Mouse (Mus musculus) hindbrain, embryonic 10.5 days (tissue): Measurements from ENCODE around the gene Fndc3a. TPM values are rescaled to one million over a fixed set of nuclear protein-coding genes. Genes with fewer than 3 reads are reported as not detected.

Source experiments
- DNase-seq: peaks from one replicate; pipeline ENCODE4 v3.0.0-alpha.2; 2017; ENCODE audit warnings: low spot score
- H3K27ac ChIP-seq: fragments of 300-500 bp; sonication (generic); 2 replicates; pipeline ENCODE4 v1.5.1; 2016; ENCODE audit warnings: mild to moderate bottlenecking, moderate library complexity
- H3K27me3 ChIP-seq: fragments of 300-500 bp; sonication (generic); 2 replicates; pipeline ENCODE4 v1.6.1; 2016; ENCODE audit warnings: mild to moderate bottlenecking; ENCODE audit not compliant: poor library complexity, insufficient read depth, severe bottlenecking
- H3K36me3 ChIP-seq: fragments of 300-500 bp; sonication (generic); 2 replicates; pipeline ENCODE4 v1.6.1; 2016; ENCODE audit warnings: mild to moderate bottlenecking, moderate library complexity
- H3K4me1 ChIP-seq: fragments of 300-500 bp; sonication (generic); replicated peaks from 2 replicates; pipeline ENCODE4 v1.6.1; 2016; ENCODE audit warnings: mild to moderate bottlenecking
- H3K4me3 ChIP-seq: fragments of 300-500 bp; sonication (generic); 2 replicates; pipeline ENCODE4 v1.5.1; 2016; ENCODE audit warnings: mild to moderate bottlenecking, moderate library complexity
- H3K9me3 ChIP-seq: fragments of 300-500 bp; sonication (generic); 2 replicates; pipeline ENCODE4 v1.6.1; 2016; ENCODE audit warnings: mild to moderate bottlenecking, moderate library complexity
- WGBS: fragments of 180-500 bp; shearing (Covaris S2); methylation state at CpG from one replicate; pipeline ENCODE4 v1.1.7; 2016; 5-methylcytosine and 5-hydroxymethylcytosine counted together
- polyA plus RNA-seq: library from polyadenylated mRNA; unstranded; fragments of >200 nt; fragmentation: Nextera tagmentation; extraction: Ambion mirVana; gene quantifications from 2 replicates; pipeline ENCODE4 v1.2.1, GENCODE M21; 2016

Fndc3a gene
- 38.7 and 42.9 TPM in 2 replicates for polyA plus RNA-seq

DNA sequence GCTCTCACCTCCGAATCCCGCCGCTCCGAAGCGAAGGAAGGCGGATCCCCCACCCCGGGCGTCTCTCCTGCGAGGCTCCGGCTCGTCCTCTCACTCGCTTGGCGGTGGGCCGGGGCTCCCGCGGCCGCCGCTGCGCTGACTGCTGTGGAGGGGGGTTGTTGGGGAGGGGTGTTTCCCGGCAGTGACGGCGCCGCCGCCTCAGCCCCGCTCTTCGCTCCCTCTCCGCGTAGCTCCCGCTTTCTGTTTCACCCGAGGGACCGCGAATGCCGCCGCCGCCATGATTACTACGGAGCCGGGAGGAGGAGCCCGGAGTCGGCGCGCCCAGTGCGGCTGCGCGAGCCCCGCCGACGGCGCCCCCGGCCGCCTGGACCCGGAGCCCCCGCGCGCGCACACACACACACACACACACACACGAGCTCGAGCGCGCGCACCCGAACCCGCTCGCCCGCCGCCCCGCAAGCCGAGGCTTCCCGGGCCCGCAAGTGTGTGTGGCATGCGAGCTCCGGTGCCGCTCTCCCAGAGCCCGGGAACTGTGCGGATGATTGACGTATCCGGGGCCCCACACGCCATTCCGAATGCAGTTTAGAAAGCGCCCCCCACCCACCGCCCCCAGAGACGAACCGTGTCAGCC, at the start of gene Fndc3a:
TSS of gene Fndc3a (minus strand) at position 294 of the 631 bp plus-strand sequence.
- H3K27me3 ChIP-seq: peaks cover 18% of the 10 kb centered on the region
- no peaks in the 10 kb centered on the region for H3K36me3 ChIP-seq
- H3K9me3 ChIP-seq: no peaks in the 10 kb centered on the region
- peak within 1 kb of the TSS; percentile 95 for H3K27ac ChIP-seq
- peaks cover 6% of the 10 kb centered on the region; the same call in 1 of the 2 replicates for H3K4me1 ChIP-seq
- peak; percentile 87 for DNase-seq
- WGBS: under 1% methylated on average over 78 of the region's 82 CpGs
- H3K4me3 ChIP-seq: peak within 1 kb of the TSS; percentile 85

DNA sequence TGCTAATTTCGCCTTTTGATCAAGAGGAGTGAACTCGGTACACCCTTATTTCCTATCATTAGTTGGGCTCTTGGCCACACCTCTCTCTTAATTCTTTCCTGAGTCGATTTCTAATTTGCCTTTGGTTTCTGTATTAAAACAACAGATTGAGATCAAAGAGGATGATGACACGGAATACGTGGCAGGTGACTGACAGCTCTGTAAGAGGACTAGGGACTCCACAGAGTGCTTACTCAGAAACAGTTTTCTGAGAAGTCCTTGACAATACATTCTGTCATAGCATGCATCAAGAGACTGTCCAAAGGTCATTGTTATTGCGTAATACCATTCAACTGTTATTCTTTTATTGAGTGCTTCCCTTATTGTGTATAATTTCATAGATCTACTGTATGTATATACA, 43.1 kb upstream of the Fndc3a start:
- Histone ChIP-seq H3K9me3 (no peaks in the 10 kb centered on the region), H3K27me3 (no peaks in the 10 kb centered on the region), H3K36me3 (no peaks in the 10 kb centered on the region), H3K4me1 (no peaks in the 10 kb centered on the region), H3K4me3 (no peak overlapping the region), H3K27ac (no peak overlapping the region)
- WGBS: 86% methylated on average over 6 of the region's 6 CpGs
- DNase-seq: no peak

DNA sequence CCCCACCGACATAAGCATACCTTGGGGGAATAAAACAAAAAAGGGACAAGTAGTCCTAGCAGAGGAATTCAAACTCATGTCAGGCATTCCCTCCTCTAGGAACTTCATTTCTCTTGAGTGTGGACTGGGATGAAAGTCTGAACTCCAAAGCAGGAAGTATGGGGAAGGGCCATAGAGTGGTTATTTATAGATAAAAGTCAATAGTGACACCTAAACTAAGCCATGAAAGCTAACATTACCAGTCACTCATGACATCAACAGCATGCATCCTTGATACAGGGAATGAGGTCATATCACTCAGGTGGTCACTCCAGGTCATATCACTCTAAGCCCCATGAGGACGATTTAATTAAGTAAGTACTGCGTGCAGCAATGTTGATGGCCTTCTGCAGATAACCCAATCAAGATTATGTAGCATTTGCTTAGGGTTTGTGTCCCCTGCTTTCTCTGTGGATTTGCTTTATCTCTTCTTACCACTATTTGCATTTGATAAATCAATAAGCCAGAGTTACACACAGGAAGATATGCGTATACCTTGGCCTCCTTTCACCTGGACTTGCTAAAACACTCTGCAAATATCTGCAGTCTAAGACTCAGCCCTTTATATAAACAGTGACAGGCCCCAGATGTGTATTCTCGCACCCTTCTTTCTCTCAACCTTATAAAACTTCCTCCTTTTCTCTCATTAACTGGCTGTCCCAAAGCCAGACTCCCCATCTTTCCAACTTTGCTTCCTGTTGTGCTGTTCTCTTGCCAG, 40.8 kb upstream of the Fndc3a start:
- Histone ChIP-seq H3K4me1 (no peaks in the 10 kb centered on the region), H3K27ac (no peak overlapping the region), H3K36me3 (no peaks in the 10 kb centered on the region), H3K4me3 (no peak overlapping the region), H3K27me3 (no peaks in the 10 kb centered on the region), H3K9me3 (no peaks in the 10 kb centered on the region)
- no peak for DNase-seq
- 93% methylated on average over 5 of the region's 5 CpGs for WGBS

DNA sequence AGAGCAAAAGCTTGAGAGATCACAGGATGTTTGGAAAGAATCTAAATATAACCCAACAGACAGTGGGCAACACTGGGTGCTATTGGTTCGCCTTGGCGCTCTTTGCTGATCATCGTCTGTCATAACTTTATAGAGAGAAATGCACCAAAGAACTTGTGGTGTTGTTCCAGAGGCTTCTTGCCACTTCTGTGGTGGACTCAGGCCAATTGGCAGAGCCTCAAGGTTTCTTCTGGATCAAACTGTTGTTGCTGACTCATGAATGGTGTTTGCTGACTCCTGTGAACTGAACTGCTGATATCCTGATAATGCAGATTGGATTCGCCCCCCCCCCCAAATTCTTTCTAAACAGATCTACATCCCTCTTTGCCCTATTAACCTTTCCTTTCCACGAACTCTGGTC, 38.5 kb upstream of the Fndc3a start:
- 93% methylated on average over 5 of the region's 5 CpGs for WGBS

DNA sequence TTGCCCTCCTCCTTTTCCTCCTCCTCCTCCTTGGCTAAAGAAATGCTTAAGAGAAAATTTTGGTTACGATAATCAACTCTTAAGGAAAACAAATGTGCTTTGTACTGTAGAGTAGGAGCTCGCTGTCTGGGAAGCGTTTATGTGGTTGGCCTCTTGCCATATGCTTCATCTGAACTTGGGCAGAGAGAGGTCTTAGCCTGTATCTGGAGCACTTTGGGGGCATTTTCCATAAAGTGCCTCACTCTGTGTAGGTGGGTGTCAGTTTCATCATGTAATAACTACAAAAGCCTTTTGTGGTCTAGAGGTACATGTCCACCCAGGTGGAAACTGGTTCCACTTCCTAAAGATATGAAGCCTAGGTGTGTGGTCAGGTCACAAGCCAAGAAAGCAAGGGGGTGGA, 31.9 kb upstream of the Fndc3a start:
- Histone ChIP-seq H3K4me3 (no peak overlapping the region), H3K9me3 (no peaks in the 10 kb centered on the region), H3K27me3 (no peaks in the 10 kb centered on the region), H3K36me3 (no peaks in the 10 kb centered on the region), H3K27ac (no peak overlapping the region), H3K4me1 (no peaks in the 10 kb centered on the region)
- 90% methylated on average over 3 of the region's 3 CpGs for WGBS
- DNase-seq: no peak

More for the DNA sequence above, 38.5 kb upstream of the Fndc3a start:
- H3K27me3 ChIP-seq: no peaks in the 10 kb centered on the region
- no peak overlapping the region for H3K4me3 ChIP-seq
- DNase-seq: no peak
- H3K9me3 ChIP-seq: no peaks in the 10 kb centered on the region
- no peak overlapping the region for H3K27ac ChIP-seq
- no peaks in the 10 kb centered on the region for H3K36me3 ChIP-seq
- H3K4me1 ChIP-seq: no peaks in the 10 kb centered on the region

DNA sequence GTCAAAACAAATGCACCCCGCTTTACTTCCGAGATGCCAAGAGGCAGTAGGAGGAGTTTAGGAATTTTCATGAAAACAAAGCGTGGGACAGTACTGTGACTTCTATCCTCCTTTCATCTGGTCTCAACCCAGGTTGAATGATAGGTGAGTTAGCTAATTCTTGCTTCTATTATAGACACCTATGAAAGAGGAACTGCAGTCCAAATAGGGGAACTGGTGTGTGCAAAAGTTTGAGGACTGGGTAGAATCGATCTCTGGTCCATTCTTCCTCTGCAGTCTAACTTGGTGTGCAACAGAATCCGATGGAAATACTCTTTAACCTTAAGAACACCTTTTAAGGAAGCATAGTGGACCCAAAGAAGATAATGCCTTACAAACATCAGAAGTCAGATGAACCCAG, 30.5 kb upstream of the Fndc3a start:
- Histone ChIP-seq H3K36me3 (no peaks in the 10 kb centered on the region), H3K9me3 (no peaks in the 10 kb centered on the region), H3K27me3 (no peaks in the 10 kb centered on the region), H3K27ac (no peak overlapping the region), H3K4me1 (no peaks in the 10 kb centered on the region), H3K4me3 (no peak overlapping the region)
- 86% methylated on average over 5 of the region's 5 CpGs for WGBS
- DNase-seq: no peak

DNA sequence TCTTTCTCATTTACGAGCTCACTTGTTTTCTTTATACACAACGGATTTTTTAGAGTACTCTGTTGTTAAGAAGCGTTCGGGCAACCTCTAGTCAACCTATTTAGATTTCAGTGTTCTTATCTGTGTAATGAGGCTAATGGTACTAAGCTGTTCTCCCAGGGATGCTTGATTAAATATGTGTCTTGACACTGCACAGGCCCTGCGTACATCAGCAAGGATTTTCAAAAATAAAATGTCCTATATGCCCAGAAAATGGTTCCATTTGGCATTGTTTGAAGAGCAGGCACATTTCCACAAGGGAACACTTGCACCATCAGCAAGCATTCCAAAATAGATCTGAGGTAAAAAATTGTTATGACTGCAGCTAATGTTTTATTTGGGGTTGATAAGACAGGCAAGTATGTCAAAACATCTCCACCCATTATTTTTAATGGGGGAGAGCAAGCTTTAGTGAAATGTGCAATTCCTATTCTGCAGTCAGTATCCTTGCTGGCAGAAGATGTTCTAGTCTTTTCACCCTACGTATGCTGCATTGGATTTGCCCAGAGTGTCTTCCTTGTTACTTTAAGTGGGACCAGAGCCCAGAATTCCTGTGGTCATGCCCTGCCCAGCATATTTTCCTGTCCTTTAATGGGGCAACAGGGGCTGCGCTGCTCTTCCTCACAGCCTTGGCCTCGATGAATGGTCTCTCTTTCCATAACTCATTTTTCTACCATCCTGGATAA, 29.8 kb upstream of the Fndc3a start:
- H3K4me3 ChIP-seq: no peak overlapping the region
- H3K4me1 ChIP-seq: no peaks in the 10 kb centered on the region
- H3K9me3 ChIP-seq: no peaks in the 10 kb centered on the region
- no peak overlapping the region for H3K27ac ChIP-seq
- no peaks in the 10 kb centered on the region for H3K36me3 ChIP-seq
- 79% methylated on average over 8 of the region's 8 CpGs for WGBS
- DNase-seq: no peak
- H3K27me3 ChIP-seq: no peaks in the 10 kb centered on the region

DNA sequence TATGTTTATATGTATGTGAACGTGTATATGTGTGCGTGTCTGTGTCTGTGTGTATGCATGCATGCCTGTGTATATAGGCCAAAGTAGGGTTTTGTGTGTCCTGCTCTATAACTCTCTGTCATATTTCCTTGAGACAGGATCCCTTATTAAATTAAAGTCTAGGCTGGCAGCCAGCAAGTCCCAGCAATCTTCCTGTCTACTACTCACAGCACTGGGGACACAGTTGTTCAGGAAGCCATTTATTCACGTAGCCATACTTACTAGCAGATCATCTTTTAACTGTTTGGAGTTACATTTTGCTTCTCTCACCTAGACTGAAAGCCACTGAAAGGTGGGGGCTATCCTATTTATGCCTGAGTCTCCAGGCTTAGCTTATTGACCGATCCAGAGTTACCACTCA, 29.0 kb upstream of the Fndc3a start:
- Histone ChIP-seq H3K4me3 (no peak overlapping the region), H3K9me3 (no peaks in the 10 kb centered on the region), H3K36me3 (no peaks in the 10 kb centered on the region), H3K27ac (no peak overlapping the region), H3K4me1 (no peaks in the 10 kb centered on the region), H3K27me3 (no peaks in the 10 kb centered on the region)
- no peak for DNase-seq
- 92% methylated on average over 4 of the region's 4 CpGs for WGBS

DNA sequence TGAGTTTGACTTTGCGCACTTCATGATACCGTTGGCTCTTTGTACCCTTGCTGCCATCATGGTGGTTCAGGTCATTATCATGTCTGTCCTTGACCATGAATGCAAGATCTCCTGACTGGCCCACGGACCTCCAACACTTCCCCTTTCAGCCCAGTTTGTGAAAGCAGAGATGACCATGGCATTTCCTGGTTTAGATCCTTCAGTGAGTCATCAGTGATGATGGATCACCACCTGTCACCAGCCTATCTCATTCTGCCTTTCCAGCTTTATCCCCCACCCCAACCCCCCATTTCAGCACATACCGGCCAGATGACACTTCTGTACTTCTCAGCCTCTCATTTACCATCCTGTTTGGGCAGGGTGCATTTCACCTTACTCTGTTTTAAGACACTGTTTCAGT, 28.4 kb upstream of the Fndc3a start:
- 82% methylated on average over 4 of the region's 4 CpGs for WGBS
- H3K9me3 ChIP-seq: no peaks in the 10 kb centered on the region
- DNase-seq: no peak
- no peaks in the 10 kb centered on the region for H3K4me1 ChIP-seq
- H3K27ac ChIP-seq: no peak overlapping the region
- no peaks in the 10 kb centered on the region for H3K27me3 ChIP-seq
- H3K4me3 ChIP-seq: no peak overlapping the region
- H3K36me3 ChIP-seq: no peaks in the 10 kb centered on the region

DNA sequence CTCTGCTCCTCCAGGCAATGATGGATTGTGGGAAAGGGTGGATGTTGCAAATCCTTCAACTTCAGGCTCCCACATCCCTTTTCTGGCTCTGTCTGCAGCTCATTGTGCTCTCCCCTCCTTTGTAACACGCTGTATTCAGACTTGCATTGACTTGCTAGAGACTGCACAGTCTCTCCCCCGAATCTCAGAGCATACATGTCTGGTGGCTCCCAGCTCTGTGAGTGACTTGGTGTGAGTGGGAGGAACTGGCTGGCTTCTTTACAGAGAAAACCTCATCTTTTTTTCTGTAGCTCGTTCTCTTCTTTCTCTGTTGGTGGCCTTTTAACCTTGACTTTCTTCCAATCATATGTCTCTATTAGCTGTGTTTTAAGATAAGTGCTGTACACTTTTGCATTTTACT, 16.1 kb upstream of the Fndc3a start:
- 0 out of 2 replicates have a peak, but pooled peaks cover 3% of the 10 kb centered on the region for H3K4me1 ChIP-seq

DNA sequence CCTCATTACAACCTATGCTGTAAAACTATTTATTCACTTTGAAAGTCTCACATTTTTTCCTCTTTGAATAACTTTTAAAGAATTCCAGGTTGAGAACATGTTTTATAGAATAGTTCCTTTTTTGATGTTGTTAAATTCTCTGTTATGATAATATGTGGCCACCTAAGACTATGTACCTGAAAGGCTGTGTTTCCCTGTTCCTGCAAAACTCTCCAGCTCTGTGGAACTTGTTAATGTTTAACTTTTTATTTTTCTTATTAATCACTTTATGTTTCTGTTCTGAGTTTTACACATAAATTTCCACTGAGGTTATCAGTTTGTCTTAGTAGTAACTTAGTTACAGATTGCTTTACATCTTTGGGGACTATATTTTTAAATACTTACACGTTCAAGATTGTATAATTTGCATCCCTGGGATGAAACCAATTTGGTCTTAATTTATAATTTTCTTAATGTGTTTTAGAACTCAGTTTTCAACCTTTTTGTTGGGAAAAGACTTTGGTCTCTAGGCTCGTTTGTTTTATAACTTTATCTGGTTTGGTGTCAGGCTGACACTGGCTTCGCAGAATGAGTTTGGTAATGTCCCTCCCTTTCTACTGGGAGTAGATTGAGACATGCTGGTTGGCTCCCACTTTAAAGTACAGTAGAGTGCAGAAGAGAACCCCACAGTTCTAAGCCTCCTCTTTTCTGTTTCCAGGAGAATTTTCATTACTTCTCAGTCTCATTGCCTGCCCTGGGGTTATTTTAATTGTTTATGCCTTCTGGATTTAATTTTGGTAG, 12.7 kb upstream of the Fndc3a start:
- Histone ChIP-seq H3K4me3 (no peak overlapping the region), H3K9me3 (no peaks in the 10 kb centered on the region), H3K27ac (no peak overlapping the region), H3K27me3 (no peaks in the 10 kb centered on the region), H3K36me3 (no peaks in the 10 kb centered on the region), H3K4me1 (0 out of 2 replicates have a peak, but pooled peaks cover 3% of the 10 kb centered on the region)
- WGBS: 78% methylated on average over 3 of the region's 3 CpGs
- DNase-seq: no peak

More for the DNA sequence above, 16.1 kb upstream of the Fndc3a start:
- H3K27me3 ChIP-seq: no peaks in the 10 kb centered on the region
- H3K27ac ChIP-seq: no peak overlapping the region
- no peaks in the 10 kb centered on the region for H3K36me3 ChIP-seq
- H3K4me3 ChIP-seq: no peak overlapping the region
- no peak for DNase-seq
- WGBS: 54% methylated on average over 3 of the region's 3 CpGs
- no peaks in the 10 kb centered on the region for H3K9me3 ChIP-seq

DNA sequence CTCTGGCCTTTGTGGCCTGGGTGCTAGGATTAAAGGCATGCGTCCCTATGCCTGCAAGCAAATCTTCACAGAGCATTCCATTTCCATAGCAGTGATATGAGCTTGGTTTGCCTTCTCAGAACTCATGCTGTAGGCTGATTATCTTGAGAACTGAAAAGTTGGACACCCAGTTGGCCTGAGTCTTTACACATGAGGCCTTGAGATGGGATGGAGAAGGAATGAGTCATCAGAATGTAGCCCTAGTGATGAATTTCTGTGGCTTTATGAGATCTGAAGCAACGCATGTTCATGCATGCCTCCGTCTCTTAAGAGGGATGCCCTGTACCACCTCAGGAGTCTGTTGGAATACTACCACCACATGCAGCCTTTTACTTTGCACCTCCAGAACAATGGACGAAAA, 6.4 kb upstream of the Fndc3a start:
- DNase-seq: no peak
- Histone ChIP-seq H3K4me3 (no peak overlapping the region), H3K27me3 (peaks cover 14% of the 10 kb centered on the region), H3K27ac (no peak overlapping the region), H3K4me1 (no peaks in the 10 kb centered on the region), H3K36me3 (no peaks in the 10 kb centered on the region), H3K9me3 (no peaks in the 10 kb centered on the region)
- 88% methylated on average over 4 of the region's 4 CpGs for WGBS
